Mouse (Mus musculus) retina, postnatal 1 day (tissue): ENCODE data around the gene Ipo9.
"Not testable (repeated sequence)": the region's sequence is repeated elsewhere in the genome, so short reads cannot be mapped to it uniquely, and the experiment has no call there.

ENCODE experiments used
- DNase-seq: peaks from one replicate; pipeline ENCODE4 v3.0.0-alpha.2; 2012

Gene Ipo9

DNA sequence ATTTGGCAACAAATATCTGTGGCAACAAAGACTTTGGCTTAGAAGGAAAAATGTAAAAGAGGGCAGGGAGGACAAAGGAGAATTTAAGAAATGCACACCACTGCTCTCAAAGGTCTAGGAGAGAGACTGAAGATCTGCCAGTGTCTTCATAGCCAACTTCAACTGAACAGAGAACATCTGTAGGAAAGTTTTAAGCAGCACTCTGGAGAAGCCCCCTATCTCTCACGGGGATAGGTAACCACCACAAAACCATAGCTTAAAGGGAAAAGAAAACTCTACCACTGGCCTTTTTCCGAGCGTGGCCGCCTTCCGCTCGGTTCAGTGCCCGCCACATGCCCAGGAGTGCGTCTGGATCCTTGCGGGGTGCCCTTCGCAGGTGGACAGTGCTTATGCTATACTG lies 3.7 kb downstream of the Ipo9 start:
- DNase-seq, result no peak

GRCm38 (mm10) chr1:135422772-135423171 lies 7.5 kb downstream of the Ipo9 start:
- DNase-seq, result no peak

DNA sequence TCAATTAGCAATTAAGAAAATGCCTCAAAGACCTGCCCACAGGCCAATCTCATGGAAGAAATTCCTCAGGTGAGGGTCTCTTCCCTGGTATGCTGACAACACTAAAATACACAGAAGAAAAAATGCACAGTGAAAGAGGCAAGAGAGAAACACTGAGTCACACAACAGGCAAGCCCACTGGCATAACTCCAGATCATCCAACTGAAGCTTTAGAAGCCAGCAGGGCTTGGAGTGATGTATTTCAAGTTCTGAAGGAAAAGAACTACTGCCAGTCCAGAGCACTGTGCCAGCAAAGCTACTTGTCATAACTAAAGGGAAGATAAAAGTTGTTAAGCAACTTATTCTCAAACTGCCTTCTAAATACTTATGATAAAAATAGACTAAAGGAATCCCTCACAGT lies 16.3 kb downstream of the Ipo9 start:
- DNase-seq, result no peak

DNA sequence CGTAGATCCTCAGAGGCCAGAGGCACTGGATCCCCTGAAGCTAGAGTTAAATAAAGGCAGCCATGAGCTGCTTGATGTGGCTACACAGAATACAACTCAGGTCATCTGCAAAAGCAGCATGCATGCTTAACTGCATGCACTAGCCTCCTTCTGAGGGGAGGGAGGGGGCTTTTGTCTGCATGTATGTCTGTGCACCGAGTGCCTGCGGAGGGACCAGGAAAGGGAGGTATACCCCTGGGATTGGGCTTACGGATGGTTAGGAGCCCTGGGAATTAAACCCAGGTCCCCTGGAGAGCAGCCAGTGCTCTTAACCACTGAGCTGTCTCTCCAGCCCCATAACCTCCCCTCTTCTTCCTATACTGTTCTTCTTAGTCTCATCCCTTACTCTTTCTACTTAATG lies 18.2 kb downstream of the Ipo9 start:
- DNase-seq, result no peak

- no peak for DNase-seq
Measured at GRCm38 (mm10) chr1:135410967-135411366, 19.3 kb downstream of the Ipo9 start.

GRCm38 (mm10) chr1:135408973-135409372 lies 21.3 kb downstream of the Ipo9 start:
- no peak for DNase-seq

DNA sequence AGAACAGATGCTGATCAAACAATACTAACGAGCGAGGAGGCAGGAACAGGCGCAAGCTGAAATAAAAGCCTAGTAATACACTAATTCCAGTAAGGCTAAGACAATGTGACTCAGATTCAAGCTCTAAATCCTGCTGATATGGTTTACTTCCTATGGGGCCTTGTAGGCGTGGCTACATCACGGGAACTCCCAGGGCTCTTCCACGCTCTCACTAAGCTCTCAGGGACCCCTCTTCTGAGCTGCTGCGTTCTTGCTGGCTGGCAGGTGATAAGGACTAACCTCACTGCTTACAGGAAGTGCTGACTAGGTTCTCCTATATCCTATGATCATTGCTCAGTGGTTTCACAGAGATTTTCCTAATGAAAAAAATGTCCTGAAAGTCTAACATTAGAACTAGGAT lies 24.9 kb downstream of the Ipo9 start:
- DNase-seq, result no peak

DNA sequence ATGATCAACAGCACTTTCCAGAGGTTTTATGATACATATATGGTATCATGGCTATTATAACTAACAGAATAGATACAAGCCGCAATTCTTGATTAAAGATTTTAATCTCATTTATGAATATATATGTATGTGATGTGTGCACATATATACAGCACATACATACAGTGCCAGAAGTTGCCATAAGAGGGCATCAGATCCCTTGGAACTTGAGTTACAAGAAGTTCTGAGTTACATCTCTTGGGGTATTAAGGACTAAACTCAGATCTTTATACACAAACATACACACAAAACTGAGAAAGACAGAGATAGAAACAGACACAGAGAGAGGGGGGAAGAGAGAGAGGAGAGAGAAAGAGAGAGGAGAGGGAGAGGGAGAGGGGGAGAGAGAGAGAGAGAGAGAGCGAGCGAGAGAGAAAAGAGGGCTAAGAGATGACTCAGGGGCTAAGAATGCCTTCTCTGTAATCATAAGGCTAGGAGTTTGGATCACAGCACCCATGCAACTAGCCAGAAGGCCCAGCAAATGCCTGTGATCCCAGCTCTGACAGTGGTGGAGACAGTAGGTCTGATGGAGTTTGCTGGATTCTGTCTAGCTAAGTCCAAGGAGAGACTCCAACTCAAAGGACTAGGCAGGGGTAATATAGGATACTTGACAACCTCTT lies 28.7 kb downstream of the Ipo9 start:
- no peak for DNase-seq

- no peak for DNase-seq
Measured at GRCm38 (mm10) chr1:135399466-135399865, 30.8 kb downstream of the Ipo9 start.

- DNase-seq, result no peak
Measured at GRCm38 (mm10) chr1:135385161-135385560, 45.1 kb downstream of the Ipo9 start.

DNA sequence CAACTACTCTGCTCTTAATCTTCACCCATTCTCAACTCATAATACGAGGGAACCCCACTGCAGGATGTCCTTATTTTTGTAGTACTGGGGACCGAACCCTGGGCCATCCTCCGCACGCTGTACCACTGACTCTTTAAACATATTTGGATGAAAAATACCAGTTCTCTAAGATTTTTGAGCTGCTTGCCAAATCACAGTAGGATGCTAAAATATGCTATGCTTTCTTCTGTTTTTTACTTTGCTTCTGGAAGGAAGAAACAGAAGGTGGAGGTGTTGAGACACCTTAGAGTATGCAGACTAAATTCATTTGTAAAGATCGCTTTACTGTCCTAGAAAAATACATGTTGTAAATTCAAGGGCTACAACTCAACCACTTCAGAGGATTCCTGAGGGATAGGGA lies 46.1 kb downstream of the Ipo9 start:
- DNase-seq, result no peak

DNA sequence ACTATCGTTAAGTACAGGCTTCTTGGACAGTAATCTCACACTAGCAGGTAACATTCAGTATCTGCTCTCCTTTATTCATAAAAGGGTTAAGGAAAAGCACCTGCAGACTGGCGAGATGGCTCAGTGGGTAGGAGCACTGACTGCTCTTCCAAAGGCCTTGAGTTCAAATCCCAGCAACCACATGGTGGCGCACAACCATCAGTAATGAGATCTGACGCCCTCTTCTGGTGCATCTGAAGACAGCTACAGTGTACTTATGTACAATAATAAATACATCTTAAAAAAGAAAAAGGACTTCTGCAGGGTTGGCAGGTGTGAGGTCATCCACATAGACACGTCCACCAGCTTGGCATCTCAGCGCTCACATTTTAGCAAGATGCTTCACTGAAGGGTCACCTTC lies 48.7 kb downstream of the Ipo9 start:
- DNase-seq, result not testable (repeated sequence)

DNA sequence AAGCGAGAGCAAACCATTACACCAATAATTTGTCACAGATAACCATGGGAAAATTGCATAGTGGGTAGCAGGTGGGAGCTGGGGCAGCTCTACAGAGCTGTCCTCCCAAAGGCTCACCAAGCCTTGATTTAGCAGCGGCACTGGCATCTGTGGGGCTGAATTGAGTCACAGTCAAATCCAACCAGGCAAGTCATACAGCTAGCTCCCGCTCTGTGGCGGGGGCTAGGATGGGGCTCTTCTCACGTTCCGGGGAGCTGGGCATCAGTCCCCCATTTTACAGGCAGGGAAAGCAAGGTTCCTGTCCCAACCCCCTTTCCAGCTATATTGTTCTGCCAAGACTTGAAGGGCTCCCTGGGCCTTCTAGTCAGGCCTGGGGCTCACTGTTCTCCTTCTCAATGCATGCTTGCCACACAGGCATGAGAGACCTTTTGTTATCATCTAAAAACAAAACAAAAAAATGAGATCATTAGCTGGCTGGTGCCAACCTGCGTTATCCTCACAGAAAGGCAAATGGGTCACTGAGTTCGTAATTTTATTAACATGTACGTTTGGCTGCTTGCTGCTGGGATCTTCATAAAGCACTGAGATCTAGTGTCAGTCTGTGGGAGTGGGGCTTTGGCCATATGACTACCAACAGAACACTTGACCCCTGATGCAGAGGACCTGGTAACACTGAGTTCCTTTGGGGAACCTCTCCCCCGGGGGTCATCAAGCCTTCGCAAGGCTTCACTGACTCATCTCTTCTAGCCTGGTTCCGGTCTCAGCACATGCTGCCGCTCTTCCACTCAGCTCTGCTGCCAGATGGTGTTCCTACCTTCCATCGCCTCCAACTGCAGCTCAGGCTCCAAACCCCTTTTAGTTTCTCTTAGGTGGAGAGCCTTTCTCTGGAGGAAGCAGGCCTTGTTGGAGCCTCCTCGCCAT lies 50.0 kb downstream of the Ipo9 start:
- DNase-seq, result peak; percentile 84

- no peak for DNase-seq
Measured at GRCm38 (mm10) chr1:135379048-135379447, 51.3 kb downstream of the Ipo9 start.

DNA sequence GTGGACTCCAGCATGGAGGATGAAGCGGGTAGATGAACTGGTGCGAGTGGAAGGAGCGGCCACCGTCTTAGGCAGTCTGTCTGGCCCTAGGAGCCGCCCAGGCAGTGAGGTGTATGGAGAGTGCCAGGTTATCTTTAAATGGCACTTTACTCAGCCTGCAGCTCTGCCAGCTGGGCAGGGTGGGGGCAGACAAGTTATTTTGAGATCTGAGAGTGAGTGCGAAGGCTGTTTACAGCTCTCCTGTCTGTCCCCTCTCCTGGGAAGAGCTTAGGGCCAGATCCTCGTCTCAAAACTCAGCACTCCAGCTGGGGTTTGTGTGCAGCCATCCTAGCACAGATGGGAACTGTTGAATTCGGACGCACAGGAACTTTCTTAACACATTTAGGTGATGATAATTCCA lies 51.7 kb downstream of the Ipo9 start:
- no peak for DNase-seq

- peak; percentile 93 for DNase-seq
Measured at GRCm38 (mm10) chr1:135374868-135375581, 55.3 kb downstream of the Ipo9 start, which contains the start of gene Shisa4. Gene Shisa4 (minus strand): TSS chr1:135375237.

DNA sequence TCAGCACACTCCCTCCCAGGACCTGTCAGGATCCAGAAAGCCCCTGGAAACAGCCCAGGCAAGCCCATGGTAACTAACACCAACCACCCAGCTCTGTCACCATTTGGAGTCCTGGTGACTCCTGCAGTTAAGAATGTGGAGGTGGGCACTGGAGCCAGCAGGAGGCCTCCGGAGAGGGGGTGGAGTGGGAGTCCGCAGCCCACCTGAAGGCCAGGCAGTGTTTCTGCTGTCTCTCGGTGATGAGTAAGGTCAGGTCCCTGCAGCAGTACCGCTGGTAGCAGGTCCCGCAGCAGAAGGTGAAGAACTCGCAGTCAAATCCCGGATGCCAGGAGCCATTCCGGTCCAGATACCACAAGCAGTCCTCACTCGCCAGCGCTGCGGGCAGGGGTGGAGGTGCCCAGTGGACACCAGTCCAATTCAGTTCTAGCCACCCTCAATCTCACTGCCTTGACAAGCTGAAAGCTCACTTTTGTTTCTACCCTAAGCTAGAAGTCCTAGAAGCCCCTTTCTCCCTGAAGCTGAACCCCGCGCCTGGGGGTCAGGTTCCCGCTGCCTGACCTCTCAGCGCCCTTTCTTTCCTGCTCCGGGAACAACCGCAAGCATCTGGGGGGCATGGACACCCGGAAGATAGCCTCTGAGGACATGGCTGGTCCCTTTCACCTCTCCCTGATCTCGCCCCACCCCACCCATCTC lies 56.0 kb downstream of the Ipo9 start:
- no peak for DNase-seq

- DNase-seq, result peak; percentile 72
Measured at GRCm38 (mm10) chr1:135373171-135373677, 57.1 kb downstream of the Ipo9 start.

DNA sequence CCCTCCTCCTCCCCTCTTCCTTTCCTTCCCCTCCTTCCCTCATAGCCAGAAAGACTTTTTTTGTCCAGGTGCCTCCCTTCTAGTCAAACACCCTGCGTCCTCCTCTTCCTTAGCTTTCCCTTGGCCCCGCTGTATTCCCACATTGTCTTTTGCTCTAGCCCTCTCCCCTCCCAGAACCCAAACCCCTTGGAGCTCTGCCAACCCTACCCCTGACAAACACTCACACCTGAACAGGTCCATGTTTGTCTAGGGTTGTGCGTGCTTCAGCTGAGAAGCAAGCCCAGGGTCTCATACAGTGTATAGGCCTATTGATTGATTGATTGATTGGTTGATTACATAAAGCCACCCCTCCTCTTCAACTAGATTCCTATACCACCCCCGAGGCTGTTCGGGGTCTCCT lies 60.9 kb downstream of the Ipo9 start:
- DNase-seq, result no peak

GRCm38 (mm10) chr1:135368982-135369381 lies 61.3 kb downstream of the Ipo9 start:
- DNase-seq, result peak; percentile 53

DNA sequence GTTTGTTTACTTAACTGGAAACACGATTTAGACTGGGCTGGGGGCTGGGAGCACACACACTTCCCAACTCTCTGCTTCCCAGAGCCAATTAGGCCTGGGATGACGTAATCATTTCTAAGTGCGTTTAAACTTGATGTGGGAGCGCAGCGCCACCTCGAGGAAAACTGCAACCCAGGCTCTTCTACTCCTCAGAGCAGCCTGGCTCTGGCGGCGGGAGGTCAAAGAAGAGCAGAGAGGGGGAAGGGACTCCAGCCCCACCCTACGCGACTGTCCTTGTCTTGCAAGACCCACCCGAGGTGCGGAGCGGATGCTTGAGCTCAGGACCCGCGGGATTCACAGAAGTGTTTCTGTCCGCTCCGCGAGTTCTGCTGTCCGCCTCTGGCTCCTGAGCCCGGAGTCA lies 62.1 kb downstream of the Ipo9 start:
- peak; percentile 95 for DNase-seq

DNA sequence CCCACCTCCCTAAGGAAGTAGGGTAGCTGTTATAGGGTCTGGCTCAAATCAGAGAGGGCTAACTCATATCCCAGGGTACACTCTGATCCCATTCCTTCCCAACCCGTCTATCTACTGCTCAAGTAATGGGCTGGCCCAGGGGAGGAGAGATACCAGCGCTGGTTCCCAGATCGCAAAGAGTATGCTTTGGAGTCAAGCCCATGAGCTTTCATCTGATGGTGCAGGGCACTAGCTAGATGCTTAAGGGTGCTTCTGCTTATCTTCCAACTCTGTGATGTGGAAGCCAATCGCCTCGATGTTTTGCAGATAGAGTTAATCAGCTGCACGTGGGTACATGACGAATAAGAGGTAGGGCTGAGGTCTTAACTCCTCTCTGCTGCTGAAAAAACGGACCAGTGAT lies 62.7 kb downstream of the Ipo9 start:
- DNase-seq, result no peak

- no peak for DNase-seq
Measured at GRCm38 (mm10) chr1:135367005-135367404, 63.3 kb downstream of the Ipo9 start.
